Mouse (Mus musculus) liver, adult 2 months (tissue): ENCODE data around the gene Pask.

Experiments used
- CTCF ChIP-seq: fragments of 200-500 bp; IDR thresholded peaks from 2 replicates; pipeline ENCODE4 v1.5.1; 2011; ENCODE audit warnings: low read depth, low read length, control low read depth
- POLR2A ChIP-seq: fragments of 200-500 bp; IDR thresholded peaks from 2 replicates; pipeline ENCODE4 v1.6.1; 2011; ENCODE audit warnings: low read length, control low read depth; ENCODE audit not compliant: insufficient read depth; ENCODE audit errors: extremely low read depth

DNA sequence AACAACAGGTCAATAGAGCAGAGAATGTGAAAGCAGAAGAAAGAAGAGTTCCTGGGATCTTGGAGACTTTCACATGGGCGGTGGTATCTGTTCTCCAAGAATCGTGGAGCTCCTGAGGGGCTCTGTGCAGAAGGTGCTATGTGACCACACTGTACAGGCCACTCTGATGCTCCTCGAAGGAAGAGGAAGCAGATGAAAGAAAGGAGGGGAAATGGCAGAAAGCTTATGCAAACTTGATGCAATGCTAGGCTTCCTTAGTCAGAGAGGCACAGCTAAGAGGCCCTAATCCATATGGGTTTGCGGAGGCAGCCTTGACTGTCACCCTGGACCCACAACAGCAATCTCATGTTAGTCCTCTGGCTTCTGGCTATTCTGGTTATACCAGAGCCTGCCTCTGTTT lies 52.3 kb downstream of the Pask start:
- no peak for TF ChIP-seq POLR2A
- no peak for TF ChIP-seq CTCF
